Mouse (Mus musculus) midbrain, postnatal 0 days (tissue): ENCODE measurements at regions not wholly inside any gene's neighbourhood (a gene's known extent, or its start where the extent isn't known, plus 50 kb on each side); places are given as distances from the start of the nearest gene placed in this dataset.

Experiments used
- ATAC-seq: fragments of 200-750 bp; cut with Nextera tagmentation; 2 replicates; pipeline ENCODE4 v1.8.0; 2017; ENCODE audit warnings: moderate number of reproducible peaks, mild to moderate bottlenecking, moderate TSS enrichment, moderate library complexity; ENCODE audit not compliant: low FRiP score
- DNase-seq: peaks from one replicate; pipeline ENCODE4 v3.0.0-alpha.2; 2015; ENCODE audit warnings: low spot score
- H3K27ac ChIP-seq: fragments of 300-500 bp; sonication (generic); 2 replicates; pipeline ENCODE4 v1.5.1; 2014; ENCODE audit warnings: low read depth, mild to moderate bottlenecking, low read length, mixed read lengths
- H3K27me3 ChIP-seq: fragments of 300-500 bp; sonication (generic); 2 replicates; pipeline ENCODE4 v1.6.1; 2014; ENCODE audit warnings: low read length, control low read depth, mixed read lengths; ENCODE audit not compliant: insufficient read depth
- H3K36me3 ChIP-seq: fragments of 300-500 bp; sonication (generic); 2 replicates; pipeline ENCODE4 v1.6.1; 2014; ENCODE audit warnings: low read length, control low read depth, mixed read lengths; ENCODE audit not compliant: insufficient read depth
- H3K4me1 ChIP-seq: fragments of 300-500 bp; sonication (generic); 2 replicates; pipeline ENCODE4 v1.6.1; 2014; ENCODE audit warnings: mild to moderate bottlenecking, control low read depth, antibody characterized with exemption, low read length, mixed read lengths; ENCODE audit not compliant: insufficient read depth
- H3K4me2 ChIP-seq: fragments of 300-500 bp; sonication (generic); 2 replicates; pipeline ENCODE4 v1.6.1; 2014; ENCODE audit warnings: low read depth, mild to moderate bottlenecking, low read length, mixed read lengths; ENCODE audit not compliant: poor library complexity, severe bottlenecking
- H3K4me3 ChIP-seq: fragments of 300-500 bp; sonication (generic); 2 replicates; pipeline ENCODE4 v1.5.1; 2014; ENCODE audit warnings: low read depth, mild to moderate bottlenecking, low read length, moderate library complexity
- H3K9ac ChIP-seq: fragments of 300-500 bp; sonication (generic); replicated peaks from 2 replicates; pipeline ENCODE4 v1.6.1; 2014; ENCODE audit warnings: mild to moderate bottlenecking, low read length, moderate library complexity, mixed read lengths; ENCODE audit not compliant: poor library complexity, severe bottlenecking
- H3K9me3 ChIP-seq: fragments of 300-500 bp; sonication (generic); 2 replicates; pipeline ENCODE4 v1.6.1; 2016; ENCODE audit warnings: low read length, control low read depth
- CTCF ChIP-seq: IDR thresholded peaks from 2 replicates; pipeline ENCODE4 v1.5.1; 2016; ENCODE audit warnings: antibody characterized with exemption, mild to moderate bottlenecking
- WGBS: fragments of 180-500 bp; shearing (Covaris S2); extraction: QIAGEN DNeasy Blood & Tissue Kit; methylation state at CpG from one replicate; pipeline ENCODE4 v1.1.7; 2014; 5-methylcytosine and 5-hydroxymethylcytosine counted together

DNA sequence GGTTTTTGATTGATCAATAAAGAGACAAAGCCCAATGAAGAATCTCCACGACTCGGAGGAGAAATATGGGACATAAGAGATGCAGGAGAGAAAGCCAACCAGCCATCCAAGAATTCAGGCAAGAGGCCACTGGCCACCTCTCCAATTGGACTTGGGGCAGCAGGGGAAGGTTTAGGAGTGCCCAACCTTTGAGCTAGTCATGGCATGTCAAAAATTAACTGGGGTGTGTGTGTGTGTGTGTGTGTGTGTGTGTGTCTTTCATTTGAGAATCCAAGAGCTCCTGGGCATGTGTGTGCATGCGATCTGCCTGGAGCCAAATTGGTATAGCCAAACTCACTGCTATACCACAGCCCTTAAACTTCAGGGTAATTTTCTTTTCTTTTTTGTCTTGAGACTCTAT is 51.6 kb upstream of the Cecr2 start:
- DNase-seq (no peak), ATAC-seq (no peak)
- H3K4me1 ChIP-seq = no peaks in the 10 kb centered on the region
- no peak overlapping the region for H3K4me2 ChIP-seq
- WGBS = 93% methylated on average over 3 of the region's 3 CpGs
- H3K4me3 ChIP-seq = no peak overlapping the region
- no peaks in the 10 kb centered on the region for H3K9me3 ChIP-seq
- H3K27ac ChIP-seq = no peak overlapping the region
- TF ChIP-seq CTCF = no peak
- H3K9ac ChIP-seq = no peak overlapping the region
- H3K36me3 ChIP-seq = no peaks in the 10 kb centered on the region
- H3K27me3 ChIP-seq = no peaks in the 10 kb centered on the region

DNA sequence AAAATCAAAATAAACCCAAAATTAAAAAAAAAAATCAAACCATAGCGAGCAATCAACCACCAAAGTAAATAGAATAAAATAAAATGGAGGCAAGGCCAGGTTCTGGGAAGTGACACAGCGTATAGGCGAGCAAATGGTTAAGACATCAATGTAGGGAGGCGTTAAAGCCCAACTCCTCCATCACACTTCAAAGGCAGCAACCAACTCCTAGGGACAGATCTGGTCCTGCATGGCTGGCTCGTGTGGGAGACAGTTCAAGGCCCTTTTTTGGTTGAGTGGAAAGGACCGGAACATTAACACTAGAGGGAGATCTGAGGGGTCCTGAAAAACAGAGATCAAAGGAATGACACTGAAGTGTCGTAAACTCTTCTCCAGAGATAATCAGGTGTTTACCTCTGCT is 53.8 kb upstream of the Cecr2 start:
- WGBS = 67% methylated on average over 7 of the region's 7 CpGs
- Histone ChIP-seq H3K4me3 (no peak overlapping the region), H3K4me1 (no peaks in the 10 kb centered on the region), H3K4me2 (no peak overlapping the region), H3K9me3 (no peaks in the 10 kb centered on the region), H3K27me3 (no peaks in the 10 kb centered on the region), H3K36me3 (no peaks in the 10 kb centered on the region), H3K9ac (no peak overlapping the region), H3K27ac (no peak overlapping the region)
- TF ChIP-seq CTCF = no peak
- no peak for ATAC-seq
- no peak for DNase-seq

DNA sequence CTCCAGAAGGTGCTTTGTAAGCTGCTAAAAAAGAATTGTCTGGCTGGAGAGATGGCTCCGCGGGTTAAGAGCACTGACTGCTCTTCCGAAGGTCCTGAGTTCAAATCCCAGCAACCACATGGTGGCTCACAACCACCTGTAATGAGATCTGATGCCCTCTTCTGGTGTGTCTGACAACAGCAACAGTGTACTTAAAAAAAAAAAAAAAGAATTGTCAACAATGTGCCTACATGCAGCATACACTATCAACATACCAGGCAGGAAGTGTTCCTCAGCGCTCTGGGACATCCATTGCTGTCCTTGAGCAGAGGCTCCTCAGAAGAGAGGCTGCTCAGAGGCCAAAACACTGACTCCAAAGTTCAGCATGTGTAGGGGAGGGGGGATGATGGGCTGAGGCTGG is 56.3 kb upstream of the Cecr2 start:
- no peak overlapping the region for H3K4me3 ChIP-seq
- no peak for TF ChIP-seq CTCF
- no peaks in the 10 kb centered on the region for H3K27me3 ChIP-seq
- H3K9ac ChIP-seq = no peak overlapping the region
- H3K4me1 ChIP-seq = no peaks in the 10 kb centered on the region
- H3K9me3 ChIP-seq = no peaks in the 10 kb centered on the region
- ATAC-seq = no peak
- no peak overlapping the region for H3K27ac ChIP-seq
- DNase-seq = no peak
- H3K36me3 ChIP-seq = no peaks in the 10 kb centered on the region
- 89% methylated on average over 4 of the region's 4 CpGs for WGBS
- no peak overlapping the region for H3K4me2 ChIP-seq

DNA sequence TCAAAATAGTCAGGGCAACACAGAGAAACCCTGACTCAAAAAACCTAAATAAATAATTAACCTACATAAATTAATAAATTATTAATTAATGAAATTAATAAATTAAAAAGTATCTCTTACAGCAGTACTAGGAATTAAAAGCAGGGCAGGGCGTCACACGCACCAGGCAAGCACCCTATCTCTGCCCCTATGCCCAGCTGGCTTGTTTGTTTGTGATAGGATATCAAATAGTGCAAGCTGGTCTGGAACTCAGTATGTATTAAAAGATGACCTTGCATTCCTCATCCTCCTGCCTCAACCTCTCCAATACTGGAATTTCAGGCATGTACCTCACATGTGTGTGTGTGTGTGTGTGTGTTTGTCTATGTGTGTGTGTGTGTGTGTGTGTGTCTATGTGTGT is 60.7 kb upstream of the Cecr2 start:
- 86% methylated on average over 2 of the region's 2 CpGs for WGBS
- Histone ChIP-seq H3K36me3 (no peaks in the 10 kb centered on the region), H3K4me2 (no peak overlapping the region), H3K4me3 (no peak overlapping the region), H3K27me3 (no peaks in the 10 kb centered on the region), H3K27ac (no peak overlapping the region), H3K9ac (no peak overlapping the region), H3K4me1 (no peaks in the 10 kb centered on the region), H3K9me3 (no peaks in the 10 kb centered on the region)
- no peak for TF ChIP-seq CTCF
- DNase-seq (no peak), ATAC-seq (no peak)

DNA sequence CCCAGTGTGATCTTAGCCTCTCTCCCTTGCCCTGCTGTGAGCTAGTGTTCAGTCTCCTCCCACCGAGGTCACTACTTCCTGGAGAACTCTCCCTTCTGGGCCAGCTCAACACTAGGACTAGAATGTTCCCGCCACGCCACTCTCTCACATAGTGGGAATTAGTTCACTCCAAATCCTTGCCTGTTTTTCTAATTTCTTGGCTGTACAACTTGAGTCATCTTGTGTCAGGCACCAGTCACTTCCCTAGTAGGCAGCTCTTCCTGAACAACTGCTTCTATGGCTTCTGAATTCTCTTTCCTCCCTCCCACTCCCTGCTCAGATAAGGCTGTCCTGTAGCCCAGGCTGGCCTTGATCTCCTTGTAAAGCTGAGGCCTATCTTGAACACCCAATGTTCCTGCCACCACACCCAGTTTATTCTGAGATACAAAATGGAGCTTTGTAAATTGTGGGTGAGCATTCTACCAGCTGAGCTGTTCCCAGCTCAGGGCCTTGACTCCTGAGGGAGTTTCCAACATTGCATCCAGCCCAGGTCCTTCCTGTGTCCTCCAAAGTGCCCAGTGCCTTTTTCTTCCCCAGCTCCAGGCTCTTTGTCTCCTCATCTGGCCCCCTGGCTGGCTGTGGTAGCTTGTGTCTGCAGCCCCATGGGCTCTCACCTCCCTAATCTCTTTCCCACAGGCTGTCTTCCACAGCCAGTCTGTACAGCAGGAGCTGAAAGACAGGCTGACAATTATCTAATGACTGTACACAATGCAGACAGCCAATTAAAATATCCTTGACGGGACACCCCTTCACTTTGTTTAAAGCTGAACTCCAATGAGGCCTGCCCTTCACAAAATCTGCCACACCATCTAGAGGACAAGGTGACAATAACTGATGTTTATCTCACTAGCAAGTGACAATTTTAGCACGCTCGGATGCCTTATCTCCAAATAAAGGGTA is 61.9 kb upstream of the Cecr2 start:
- Histone ChIP-seq H3K9me3 (no peaks in the 10 kb centered on the region), H3K9ac (no peak overlapping the region), H3K27ac (no peak overlapping the region), H3K27me3 (no peaks in the 10 kb centered on the region), H3K36me3 (no peaks in the 10 kb centered on the region), H3K4me1 (no peaks in the 10 kb centered on the region), H3K4me2 (no peak overlapping the region), H3K4me3 (no peak overlapping the region)
- 39% methylated on average over 6 of the region's 6 CpGs for WGBS
- peak; percentile 7; the same call in 1 of the 2 replicates for TF ChIP-seq CTCF
- ATAC-seq = no peak
- no peak for DNase-seq

GRCm38 (mm10) chr6:120603454-120603853 is 62.7 kb upstream of the Cecr2 start:
- H3K4me3 ChIP-seq = no peak overlapping the region
- H3K36me3 ChIP-seq = no peaks in the 10 kb centered on the region
- no peaks in the 10 kb centered on the region for H3K27me3 ChIP-seq
- no peak overlapping the region for H3K4me2 ChIP-seq
- DNase-seq = no peak
- no peaks in the 10 kb centered on the region for H3K9me3 ChIP-seq
- H3K4me1 ChIP-seq = no peaks in the 10 kb centered on the region
- no peak for ATAC-seq
- H3K9ac ChIP-seq = no peak overlapping the region
- 46% methylated on average over 2 of the region's 2 CpGs for WGBS
- no peak overlapping the region for H3K27ac ChIP-seq
- TF ChIP-seq CTCF = peak; percentile 54
